Mouse (Mus musculus) embryonic facial prominence, embryonic 11.5 days (tissue): ENCODE measurements around the gene B3gnt3. TPM values are rescaled to one million over a fixed set of nuclear protein-coding genes. Genes with fewer than 3 reads are reported as not detected.

Experiments
- ATAC-seq: fragments of 200-750 bp; cut with Nextera tagmentation; replicated peaks from 2 replicates; pipeline ENCODE4 v1.8.0; 2017; ENCODE audit warnings: low read depth; ENCODE audit not compliant: insufficient number of reproducible peaks, low FRiP score, low TSS enrichment
- DNase-seq: peaks from one replicate; pipeline ENCODE4 v3.0.0-alpha.2; 2015; ENCODE audit warnings: low spot score
- H3K27ac ChIP-seq: fragments of 300-500 bp; sonication (generic); replicated peaks from 2 replicates; pipeline ENCODE4 v1.5.1; 2014; ENCODE audit warnings: mild to moderate bottlenecking, low read depth, low read length, control low read depth
- H3K27me3 ChIP-seq: fragments of 300-500 bp; sonication (generic); 2 replicates; pipeline ENCODE4 v1.6.1; 2014; ENCODE audit warnings: mild to moderate bottlenecking, low read length, moderate library complexity, mixed read lengths; ENCODE audit not compliant: control insufficient read depth, insufficient read depth
- H3K36me3 ChIP-seq: fragments of 300-500 bp; sonication (generic); replicated peaks from 2 replicates; pipeline ENCODE4 v1.6.1; 2014; ENCODE audit warnings: low read depth, mild to moderate bottlenecking, low read length, moderate library complexity, mixed read lengths; ENCODE audit not compliant: control insufficient read depth, insufficient read depth
- H3K4me1 ChIP-seq: fragments of 300-500 bp; sonication (generic); 2 replicates; pipeline ENCODE4 v1.6.1; 2014; ENCODE audit warnings: low read length, mixed read lengths; ENCODE audit not compliant: control insufficient read depth, insufficient read depth
- H3K4me2 ChIP-seq: fragments of 300-500 bp; sonication (generic); 2 replicates; pipeline ENCODE4 v1.6.1; 2014; ENCODE audit warnings: low read depth, mild to moderate bottlenecking, control low read depth, low read length, moderate library complexity
- H3K4me3 ChIP-seq: fragments of 300-500 bp; sonication (generic); 2 replicates; pipeline ENCODE4 v1.5.1; 2014; ENCODE audit warnings: low read depth, low read length, control low read depth
- H3K9ac ChIP-seq: fragments of 300-500 bp; sonication (generic); replicated peaks from 2 replicates; pipeline ENCODE4 v1.6.1; 2014; ENCODE audit warnings: mild to moderate bottlenecking, control low read depth, low read length
- H3K9me3 ChIP-seq: fragments of 300-500 bp; sonication (generic); replicated peaks from 2 replicates; pipeline ENCODE4 v1.6.1; 2016; ENCODE audit warnings: mild to moderate bottlenecking, low read length, inconsistent platforms, mixed read lengths; ENCODE audit not compliant: control insufficient read depth
- WGBS: fragments of 180-500 bp; shearing (Covaris S2); extraction: QIAGEN DNeasy Blood & Tissue Kit; methylation state at CpG from one replicate; pipeline ENCODE4 v1.1.7; 2014; 5-methylcytosine and 5-hydroxymethylcytosine counted together
- polyA plus RNA-seq: library from polyadenylated mRNA; unstranded; fragments of >200 nt; fragmentation: Nextera tagmentation; extraction: Ambion mirVana; gene quantifications from 2 replicates; pipeline ENCODE4 v1.2.1, GENCODE M21; 2014

Gene B3gnt3
- polyA plus RNA-seq, 1 experiment from 2014 or later: 0.58 TPM

GRCm38 (mm10) chr8:71689028-71689427 is 12.6 kb downstream of the B3gnt3 start, which contains the start of gene Insl3:
Gene Insl3, plus strand, starts transcription at chr8:71689214.
- Histone ChIP-seq H3K9ac (no peak within 1 kb of the TSS), H3K4me1 (no peaks in the 10 kb centered on the region; the same call in 1 of the 2 replicates), H3K36me3 (no peaks in the 10 kb centered on the region), H3K9me3 (no peaks in the 10 kb centered on the region), H3K4me3 (no peak within 1 kb of the TSS), H3K27me3 (peaks cover 100% of the 10 kb centered on the region), H3K4me2 (no peak within 1 kb of the TSS), H3K27ac (no peak within 1 kb of the TSS)
- DNase-seq (no peak), ATAC-seq (no peak)
- 4% methylated on average over 33 of the region's 33 CpGs for WGBS

- ATAC-seq (no peak), DNase-seq (no peak)
Measured at GRCm38 (mm10) chr8:71687616-71688015, 14.0 kb downstream of the B3gnt3 start.

GRCm38 (mm10) chr8:71686143-71686734 is 15.3 kb downstream of the B3gnt3 start:
- DNase-seq (no peak), ATAC-seq (peak; percentile 53; the same call in 1 of the 2 replicates)
- Histone ChIP-seq H3K27me3 (peaks cover 100% of the 10 kb centered on the region), H3K4me3 (no peak overlapping the region; the same call in 1 of the 2 replicates), H3K9me3 (no peaks in the 10 kb centered on the region), H3K27ac (no peak overlapping the region), H3K4me2 (no peak overlapping the region), H3K4me1 (no peaks in the 10 kb centered on the region), H3K9ac (no peak overlapping the region), H3K36me3 (no peaks in the 10 kb centered on the region)
- 2% methylated on average over 23 of the region's 23 CpGs for WGBS

More at GRCm38 (mm10) chr8:71687616-71688015, 14.0 kb downstream of the B3gnt3 start:
- H3K9ac ChIP-seq: no peak overlapping the region
- no peak overlapping the region for H3K27ac ChIP-seq
- WGBS: 2% methylated on average over 8 of the region's 8 CpGs
- H3K9me3 ChIP-seq: no peaks in the 10 kb centered on the region
- no peaks in the 10 kb centered on the region for H3K36me3 ChIP-seq
- no peak overlapping the region for H3K4me2 ChIP-seq
- H3K4me3 ChIP-seq: no peak overlapping the region
- no peaks in the 10 kb centered on the region for H3K4me1 ChIP-seq
- H3K27me3 ChIP-seq: peaks cover 100% of the 10 kb centered on the region

GRCm38 (mm10) chr8:71685573-71685972 is 16.0 kb downstream of the B3gnt3 start:
- Histone ChIP-seq H3K4me1 (peaks cover under 1% of the 10 kb centered on the region), H3K4me3 (0 out of 2 replicates have a peak overlapping the region, but pooled peaks have one; percentile 11), H3K9ac (no peak overlapping the region), H3K36me3 (no peaks in the 10 kb centered on the region), H3K27me3 (peaks cover 100% of the 10 kb centered on the region), H3K4me2 (peak overlapping the region; percentile 26), H3K27ac (no peak overlapping the region), H3K9me3 (no peaks in the 10 kb centered on the region)
- DNase-seq: peak; percentile 35
- WGBS: 2% methylated on average over 29 of the region's 29 CpGs
- no peak for ATAC-seq

GRCm38 (mm10) chr8:71684701-71685100 is 16.9 kb downstream of the B3gnt3 start:
- 11% methylated on average over 10 of the region's 10 CpGs for WGBS
- DNase-seq: no peak
- no peak overlapping the region for H3K4me2 ChIP-seq

GRCm38 (mm10) chr8:71682832-71683231 is 18.8 kb downstream of the B3gnt3 start:
- Histone ChIP-seq H3K9ac (no peak overlapping the region), H3K4me2 (no peak overlapping the region), H3K4me3 (no peak overlapping the region), H3K9me3 (no peaks in the 10 kb centered on the region), H3K4me1 (peaks cover 3% of the 10 kb centered on the region), H3K36me3 (no peaks in the 10 kb centered on the region), H3K27ac (no peak overlapping the region), H3K27me3 (peaks cover 98% of the 10 kb centered on the region)
- ATAC-seq (no peak), DNase-seq (no peak)
- WGBS: 62% methylated on average over 12 of the region's 12 CpGs

More at GRCm38 (mm10) chr8:71684701-71685100, 16.9 kb downstream of the B3gnt3 start:
- Histone ChIP-seq H3K36me3 (no peaks in the 10 kb centered on the region), H3K4me3 (no peak overlapping the region), H3K27me3 (peaks cover 98% of the 10 kb centered on the region), H3K9me3 (no peaks in the 10 kb centered on the region), H3K4me1 (peaks cover 3% of the 10 kb centered on the region), H3K27ac (no peak overlapping the region), H3K9ac (no peak overlapping the region)
- no peak for ATAC-seq

GRCm38 (mm10) chr8:71681369-71681915 is 20.1 kb downstream of the B3gnt3 start:
- ATAC-seq: no peak
- Histone ChIP-seq H3K9me3 (no peaks in the 10 kb centered on the region), H3K4me3 (no peak overlapping the region), H3K27ac (no peak overlapping the region), H3K4me2 (no peak overlapping the region), H3K27me3 (peaks cover 89% of the 10 kb centered on the region), H3K9ac (no peak overlapping the region), H3K36me3 (no peaks in the 10 kb centered on the region), H3K4me1 (peaks cover 3% of the 10 kb centered on the region)
- no peak for DNase-seq
- 1% methylated on average over 18 of the region's 18 CpGs for WGBS

- no peak overlapping the region for H3K4me3 ChIP-seq
- no peaks in the 10 kb centered on the region for H3K9me3 ChIP-seq
- 2% methylated on average over 21 of the region's 21 CpGs for WGBS
- H3K9ac ChIP-seq: no peak overlapping the region
- no peaks in the 10 kb centered on the region for H3K36me3 ChIP-seq
- ATAC-seq (no peak), DNase-seq (no peak)
- H3K27me3 ChIP-seq: peaks cover 82% of the 10 kb centered on the region
- peak overlapping the region; percentile 10; the same call in 1 of the 2 replicates for H3K4me2 ChIP-seq
- H3K4me1 ChIP-seq: peaks cover 3% of the 10 kb centered on the region
- H3K27ac ChIP-seq: no peak overlapping the region
Measured at GRCm38 (mm10) chr8:71680471-71680870, 21.1 kb downstream of the B3gnt3 start.
